Mouse (Mus musculus): ENCODE measurements around the gene Thoc3.

- TF ChIP-seq CTCF (IDR thresholded peaks at IDR 0.05; ENCODE audit: extremely low read depth, insufficient read depth, insufficient read length, insufficient replicate concordance) (no peak), POLR2A (IDR thresholded peaks at IDR 0.05; ENCODE audit: low read depth, low read length) (no peak)
Measured at GRCm38 (mm10) chr13:54439912-54440311, 28.7 kb downstream of the Thoc3 start.
